Mouse (Mus musculus): ENCODE results near the gene Rnf114. TPM values are rescaled to one million over a fixed set of nuclear protein-coding genes. Genes with fewer than 3 reads are reported as not detected.
A peak's percentile ranks its signal among the peaks of the same experiment; 100 is the strongest.

Gene Rnf114
- polyA plus RNA-seq, 1 experiment = 101 TPM

- Histone ChIP-seq H3K4me3 (replicated peaks; ENCODE audit: insufficient read depth, low read depth, low read length) (no peak overlapping the region), H3K27me3 (ENCODE audit: control insufficient read depth, insufficient read depth, low read length) (no peaks in the 10 kb centered on the region), H3K4me1 (ENCODE audit: control insufficient read depth, insufficient read depth, low read length) (no peaks in the 10 kb centered on the region), H3K27ac (ENCODE audit: insufficient read depth, low read length) (no peak overlapping the region)
- WGBS = 73% methylated on average over 7 of the region's 7 CpGs
- no peak for DNase-seq
- no peak for TF ChIP-seq POLR2A (IDR thresholded peaks at IDR 0.05; ENCODE audit: borderline replicate concordance, insufficient read depth, low read length)
- TF ChIP-seq CTCF (IDR thresholded peaks at IDR 0.05; ENCODE audit: borderline replicate concordance, insufficient read depth, low read depth, low read length) = no peak
Observed at GRCm38 (mm10) chr2:167496437-167496836, 4.0 kb downstream of the Rnf114 start.

- H3K4me3 ChIP-seq (replicated peaks; ENCODE audit: insufficient read depth, low read depth, low read length) = no peak overlapping the region
- TF ChIP-seq POLR2A (IDR thresholded peaks at IDR 0.05; ENCODE audit: borderline replicate concordance, insufficient read depth, low read length) = no peak
- peak; percentile 45; the same call in 1 of the 2 replicates for TF ChIP-seq CTCF (IDR thresholded peaks at IDR 0.05; ENCODE audit: borderline replicate concordance, insufficient read depth, low read depth, low read length)
- H3K4me1 ChIP-seq (ENCODE audit: control insufficient read depth, insufficient read depth, low read length) = no peaks in the 10 kb centered on the region
- H3K27me3 ChIP-seq (ENCODE audit: control insufficient read depth, insufficient read depth, low read length) = no peaks in the 10 kb centered on the region
- no peak overlapping the region for H3K27ac ChIP-seq (ENCODE audit: insufficient read depth, low read length)
- 77% methylated on average over 5 of the region's 5 CpGs for WGBS
- no peak for DNase-seq
Observed at GRCm38 (mm10) chr2:167497272-167497671, 4.8 kb downstream of the Rnf114 start.

GRCm38 (mm10) chr2:167502554-167503252 lies 10.3 kb downstream of the Rnf114 start:
- Histone ChIP-seq H3K27ac (ENCODE audit: insufficient read depth, low read length) (peak overlapping the region; percentile 96), H3K4me1 (ENCODE audit: control insufficient read depth, insufficient read depth, low read length) (peaks cover 15% of the 10 kb centered on the region), H3K27me3 (ENCODE audit: control insufficient read depth, insufficient read depth, low read length) (no peaks in the 10 kb centered on the region), H3K4me3 (replicated peaks; ENCODE audit: insufficient read depth, low read depth, low read length) (peak overlapping the region; percentile 99)
- WGBS = 47% methylated on average over 13 of the region's 13 CpGs
- DNase-seq = no peak
- TF ChIP-seq POLR2A (IDR thresholded peaks at IDR 0.05; ENCODE audit: borderline replicate concordance, insufficient read depth, low read length) = no peak
- no peak for TF ChIP-seq CTCF (IDR thresholded peaks at IDR 0.05; ENCODE audit: borderline replicate concordance, insufficient read depth, low read depth, low read length)

GRCm38 (mm10) chr2:167503253-167503895 lies 10.9 kb downstream of the Rnf114 start:
- H3K4me1 ChIP-seq (ENCODE audit: control insufficient read depth, insufficient read depth, low read length) = peaks cover 15% of the 10 kb centered on the region

GRCm38 (mm10) chr2:167503896-167504349 lies 11.5 kb downstream of the Rnf114 start:
- Histone ChIP-seq H3K27me3 (ENCODE audit: control insufficient read depth, insufficient read depth, low read length) (no peaks in the 10 kb centered on the region), H3K4me1 (ENCODE audit: control insufficient read depth, insufficient read depth, low read length) (peaks cover 15% of the 10 kb centered on the region), H3K27ac (ENCODE audit: insufficient read depth, low read length) (peak overlapping the region; percentile 88), H3K4me3 (replicated peaks; ENCODE audit: insufficient read depth, low read depth, low read length) (peak overlapping the region; percentile 99)
- WGBS = under 1% methylated on average over 32 of the region's 32 CpGs
- TF ChIP-seq POLR2A (IDR thresholded peaks at IDR 0.05; ENCODE audit: borderline replicate concordance, insufficient read depth, low read length) (no peak), CTCF (IDR thresholded peaks at IDR 0.05; ENCODE audit: borderline replicate concordance, insufficient read depth, low read depth, low read length) (no peak)
- DNase-seq = peak; percentile 61 to 72

More at GRCm38 (mm10) chr2:167503253-167503895, 10.9 kb downstream of the Rnf114 start:
- TF ChIP-seq CTCF (IDR thresholded peaks at IDR 0.05; ENCODE audit: borderline replicate concordance, insufficient read depth, low read depth, low read length) (no peak), POLR2A (IDR thresholded peaks at IDR 0.05; ENCODE audit: borderline replicate concordance, insufficient read depth, low read length) (peak; percentile 59; the same call in 1 of the 2 replicates)
- peak; percentile 88 to 89 for DNase-seq
- no peaks in the 10 kb centered on the region for H3K27me3 ChIP-seq (ENCODE audit: control insufficient read depth, insufficient read depth, low read length)
- under 1% methylated on average over 84 of the region's 85 CpGs for WGBS
- peak overlapping the region; percentile 96 for H3K27ac ChIP-seq (ENCODE audit: insufficient read depth, low read length)
- H3K4me3 ChIP-seq (replicated peaks; ENCODE audit: insufficient read depth, low read depth, low read length) = peak overlapping the region; percentile 99

- Histone ChIP-seq H3K4me1 (ENCODE audit: control insufficient read depth, insufficient read depth, low read length) (peaks cover 16% of the 10 kb centered on the region), H3K27me3 (ENCODE audit: control insufficient read depth, insufficient read depth, low read length) (no peaks in the 10 kb centered on the region), H3K4me3 (replicated peaks; ENCODE audit: insufficient read depth, low read depth, low read length) (peak overlapping the region; percentile 31), H3K27ac (ENCODE audit: insufficient read depth, low read length) (no peak overlapping the region)
- 41% methylated on average over 3 of the region's 3 CpGs for WGBS
- no peak for DNase-seq
- TF ChIP-seq CTCF (IDR thresholded peaks at IDR 0.05; ENCODE audit: borderline replicate concordance, insufficient read depth, low read depth, low read length) (no peak), POLR2A (IDR thresholded peaks at IDR 0.05; ENCODE audit: borderline replicate concordance, insufficient read depth, low read length) (no peak)
Observed at GRCm38 (mm10) chr2:167505127-167505526, 12.7 kb downstream of the Rnf114 start.

- no peak for DNase-seq
- peak overlapping the region; percentile 16 for H3K4me3 ChIP-seq (replicated peaks; ENCODE audit: insufficient read depth, low read depth, low read length)
- H3K27me3 ChIP-seq (ENCODE audit: control insufficient read depth, insufficient read depth, low read length) = no peaks in the 10 kb centered on the region
- H3K4me1 ChIP-seq (ENCODE audit: control insufficient read depth, insufficient read depth, low read length) = peaks cover 24% of the 10 kb centered on the region
- no peak overlapping the region for H3K27ac ChIP-seq (ENCODE audit: insufficient read depth, low read length)
- WGBS = 45% methylated on average over 10 of the region's 10 CpGs
- TF ChIP-seq CTCF (IDR thresholded peaks at IDR 0.05; ENCODE audit: borderline replicate concordance, insufficient read depth, low read depth, low read length) = no peak
- TF ChIP-seq POLR2A (IDR thresholded peaks at IDR 0.05; ENCODE audit: borderline replicate concordance, insufficient read depth, low read length) = no peak
Observed at GRCm38 (mm10) chr2:167506546-167507260, 14.3 kb downstream of the Rnf114 start.
